Mouse (Mus musculus): ENCODE measurements around the gene Col13a1. TPM values are rescaled to one million over a fixed set of nuclear protein-coding genes. Genes with fewer than 3 reads are reported as not detected.
A peak's percentile ranks its signal among the peaks of the same experiment; 100 is the strongest.

Gene Col13a1
- polyA plus RNA-seq, 1 experiment from 2014 or later = 1.2 TPM

DNA sequence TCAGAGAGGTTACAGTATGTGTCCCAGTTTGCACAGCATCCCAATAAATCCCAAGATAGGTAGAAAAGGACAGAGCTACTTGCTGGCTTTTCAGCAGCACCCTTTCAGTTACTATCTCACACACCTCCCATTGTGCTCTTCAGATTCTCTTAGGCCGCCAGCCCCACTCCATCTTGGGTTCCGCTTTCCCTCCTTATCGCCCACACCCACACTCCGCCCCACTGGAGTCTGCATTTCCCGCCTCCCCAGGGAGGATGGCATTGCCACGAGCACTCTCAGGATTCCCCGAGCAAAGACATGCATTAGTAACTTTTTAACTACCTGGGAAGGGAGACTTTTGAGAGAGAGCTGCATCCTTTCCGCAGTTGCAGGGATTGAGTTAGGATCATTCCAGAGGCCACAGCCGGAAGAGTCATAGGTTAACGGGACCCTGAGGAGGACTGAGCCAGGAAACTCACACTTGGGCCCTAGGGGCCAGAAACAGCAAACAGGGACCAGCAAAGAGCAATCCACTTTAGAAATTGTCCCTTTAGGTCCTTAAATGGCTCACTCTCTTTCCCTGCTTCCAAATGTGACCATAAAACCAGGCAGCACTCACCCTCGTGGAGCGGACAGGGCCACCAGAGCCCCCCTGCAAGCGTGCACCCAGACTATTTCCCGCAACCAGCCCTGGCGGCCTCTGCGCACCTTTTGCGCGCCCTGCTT lies 1.4 kb downstream of the Col13a1 start:
- Histone ChIP-seq H3K4me1 (replicated peaks; ENCODE audit: control insufficient read depth, insufficient read depth, low read length) (peaks cover 8% of the 10 kb centered on the region; the same call in 1 of the 2 replicates), H3K9me3 (ENCODE audit: control insufficient read depth, low read length) (no peaks in the 10 kb centered on the region)
- no peak for ATAC-seq (replicated peaks; ENCODE audit: low FRiP score)

DNA sequence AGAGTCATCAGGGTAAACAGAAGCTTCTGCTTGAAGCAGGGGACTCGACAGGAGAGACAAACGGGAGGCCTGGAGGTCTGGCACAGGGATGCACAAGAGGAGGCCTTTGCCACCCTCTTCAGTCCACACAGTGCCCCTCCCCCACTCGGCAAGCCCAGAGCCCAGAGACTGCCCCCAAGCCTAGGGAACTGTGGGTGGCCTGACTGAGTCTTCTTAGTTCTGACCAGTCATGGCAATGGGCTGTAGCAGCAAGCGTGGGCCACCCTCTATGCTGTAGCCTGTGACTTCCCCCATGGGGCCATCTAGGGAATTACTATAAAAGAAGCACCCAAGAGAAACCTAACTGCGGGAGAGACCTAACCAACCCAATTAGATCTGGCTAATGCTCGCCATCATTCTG lies 1.9 kb downstream of the Col13a1 start:
- WGBS = 6% methylated on average over 6 of the region's 6 CpGs
- no peak overlapping the region for H3K27ac ChIP-seq (ENCODE audit: low read depth, low read length)

More for the DNA sequence above, 1.4 kb downstream of the Col13a1 start:
- Histone ChIP-seq H3K9ac (ENCODE audit: low read length) (no peak overlapping the region; the same call in 1 of the 2 replicates), H3K4me2 (ENCODE audit: low read depth, low read length, severe bottlenecking) (peak overlapping the region; percentile 58), H3K27me3 (ENCODE audit: control insufficient read depth, insufficient read depth, low read length) (peaks cover 48% of the 10 kb centered on the region), H3K36me3 (ENCODE audit: control insufficient read depth, insufficient read depth, low read length) (no peaks in the 10 kb centered on the region), H3K27ac (ENCODE audit: low read depth, low read length) (no peak overlapping the region), H3K4me3 (ENCODE audit: low read depth, low read length) (peak overlapping the region; percentile 36)
- no peak for DNase-seq (ENCODE audit: low spot score)
- WGBS = 5% methylated on average over 18 of the region's 18 CpGs

DNA sequence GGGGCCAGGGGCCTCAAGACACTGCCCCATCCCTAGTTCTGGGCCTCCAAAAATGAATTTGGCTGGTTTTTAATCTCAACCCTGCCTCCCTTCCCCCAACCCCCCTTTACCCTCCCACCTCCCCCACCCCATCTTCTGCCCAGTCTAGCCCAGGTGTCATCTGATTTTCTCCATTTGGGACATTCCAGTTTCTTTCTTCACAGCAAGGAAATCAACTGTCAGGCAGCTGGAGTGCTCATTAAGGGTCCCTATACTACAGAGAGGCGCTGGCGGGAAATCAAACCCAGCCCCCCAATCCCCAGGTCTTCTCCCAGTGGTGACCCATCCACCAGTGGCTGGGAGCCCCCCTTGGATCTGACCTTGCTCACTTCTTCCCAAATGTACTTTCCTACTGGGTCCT lies 4.3 kb downstream of the Col13a1 start:
- no peak overlapping the region for H3K9ac ChIP-seq (ENCODE audit: low read length)
- no peaks in the 10 kb centered on the region for H3K36me3 ChIP-seq (ENCODE audit: control insufficient read depth, insufficient read depth, low read length)
- DNase-seq (ENCODE audit: low spot score) = no peak
- WGBS = 59% methylated on average over 2 of the region's 2 CpGs
- peaks cover 8% of the 10 kb centered on the region; the same call in 1 of the 2 replicates for H3K4me1 ChIP-seq (replicated peaks; ENCODE audit: control insufficient read depth, insufficient read depth, low read length)
- no peaks in the 10 kb centered on the region for H3K9me3 ChIP-seq (ENCODE audit: control insufficient read depth, low read length)
- no peak overlapping the region for H3K27ac ChIP-seq (ENCODE audit: low read depth, low read length)
- no peak for ATAC-seq (replicated peaks; ENCODE audit: low FRiP score)
- no peak overlapping the region for H3K4me3 ChIP-seq (ENCODE audit: low read depth, low read length)
- no peak overlapping the region for H3K4me2 ChIP-seq (ENCODE audit: low read depth, low read length, severe bottlenecking)
- peaks cover 40% of the 10 kb centered on the region for H3K27me3 ChIP-seq (ENCODE audit: control insufficient read depth, insufficient read depth, low read length)

More for the DNA sequence above, 1.9 kb downstream of the Col13a1 start:
- Histone ChIP-seq H3K4me2 (ENCODE audit: low read depth, low read length, severe bottlenecking) (no peak overlapping the region), H3K9ac (ENCODE audit: low read length) (no peak overlapping the region), H3K36me3 (ENCODE audit: control insufficient read depth, insufficient read depth, low read length) (no peaks in the 10 kb centered on the region), H3K9me3 (ENCODE audit: control insufficient read depth, low read length) (no peaks in the 10 kb centered on the region), H3K4me3 (ENCODE audit: low read depth, low read length) (peak overlapping the region; percentile 5; the same call in 1 of the 2 replicates), H3K4me1 (replicated peaks; ENCODE audit: control insufficient read depth, insufficient read depth, low read length) (peaks cover 8% of the 10 kb centered on the region; the same call in 1 of the 2 replicates), H3K27me3 (ENCODE audit: control insufficient read depth, insufficient read depth, low read length) (peaks cover 48% of the 10 kb centered on the region)
- DNase-seq (ENCODE audit: low spot score) (peak; percentile 56), ATAC-seq (replicated peaks; ENCODE audit: low FRiP score) (no peak; the same call in 1 of the 2 replicates)

DNA sequence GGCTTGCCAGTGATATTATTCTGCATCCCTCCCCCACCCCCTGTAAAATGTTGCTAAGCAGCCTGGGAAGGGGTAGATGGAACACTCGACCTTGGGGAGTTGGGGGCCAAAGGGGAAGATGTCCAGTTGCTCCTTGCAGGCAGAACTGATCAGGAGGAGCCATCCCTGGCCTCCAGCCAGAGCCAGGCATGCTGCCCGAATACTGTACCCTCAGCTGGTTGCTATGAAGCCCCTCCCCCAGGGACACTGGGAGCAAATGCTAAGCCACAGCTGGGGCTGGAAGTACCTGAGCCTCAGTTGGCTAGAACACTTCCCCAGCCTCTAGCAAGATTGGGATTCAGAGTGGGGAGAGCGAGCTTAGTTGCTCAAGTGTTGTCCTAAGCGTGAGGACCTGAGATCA lies 6.9 kb downstream of the Col13a1 start:
- ATAC-seq (replicated peaks; ENCODE audit: low FRiP score) = no peak
- H3K9me3 ChIP-seq (ENCODE audit: control insufficient read depth, low read length) = no peaks in the 10 kb centered on the region
- H3K4me2 ChIP-seq (ENCODE audit: low read depth, low read length, severe bottlenecking) = no peak overlapping the region
- no peaks in the 10 kb centered on the region for H3K4me1 ChIP-seq (replicated peaks; ENCODE audit: control insufficient read depth, insufficient read depth, low read length)
- 27% methylated on average over 4 of the region's 4 CpGs for WGBS
- H3K27me3 ChIP-seq (ENCODE audit: control insufficient read depth, insufficient read depth, low read length) = peaks cover 15% of the 10 kb centered on the region
- no peak overlapping the region for H3K27ac ChIP-seq (ENCODE audit: low read depth, low read length)
- no peak overlapping the region for H3K4me3 ChIP-seq (ENCODE audit: low read depth, low read length)
- no peaks in the 10 kb centered on the region for H3K36me3 ChIP-seq (ENCODE audit: control insufficient read depth, insufficient read depth, low read length)
- no peak for DNase-seq (ENCODE audit: low spot score)
- no peak overlapping the region for H3K9ac ChIP-seq (ENCODE audit: low read length)

DNA sequence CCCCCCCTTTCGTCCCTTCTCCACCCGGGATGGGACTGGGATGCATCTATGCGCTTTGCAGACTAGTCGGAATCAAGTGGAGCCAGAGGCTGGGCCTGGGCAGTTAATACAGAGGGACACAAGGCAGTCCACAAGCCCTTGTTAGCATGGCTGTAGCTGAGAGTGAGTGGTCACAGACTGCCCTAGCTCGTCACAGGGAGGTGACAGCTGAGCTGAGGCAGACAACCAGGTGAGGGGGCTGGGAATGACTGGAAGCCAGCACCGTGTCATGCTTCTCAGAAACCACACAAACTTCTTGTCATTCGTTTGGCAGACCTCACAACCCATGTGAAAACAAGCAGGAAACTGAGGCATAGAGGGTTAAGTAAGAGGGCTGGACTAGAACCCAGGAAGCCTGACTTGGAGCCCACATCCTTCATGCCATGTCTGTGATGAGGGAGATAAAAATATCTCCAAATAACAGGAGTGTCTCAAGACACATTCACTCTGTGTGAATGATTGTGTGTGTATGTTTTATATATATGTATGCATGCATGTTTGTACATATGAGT lies 10.8 kb downstream of the Col13a1 start:
- ATAC-seq (replicated peaks; ENCODE audit: low FRiP score) = no peak

DNA sequence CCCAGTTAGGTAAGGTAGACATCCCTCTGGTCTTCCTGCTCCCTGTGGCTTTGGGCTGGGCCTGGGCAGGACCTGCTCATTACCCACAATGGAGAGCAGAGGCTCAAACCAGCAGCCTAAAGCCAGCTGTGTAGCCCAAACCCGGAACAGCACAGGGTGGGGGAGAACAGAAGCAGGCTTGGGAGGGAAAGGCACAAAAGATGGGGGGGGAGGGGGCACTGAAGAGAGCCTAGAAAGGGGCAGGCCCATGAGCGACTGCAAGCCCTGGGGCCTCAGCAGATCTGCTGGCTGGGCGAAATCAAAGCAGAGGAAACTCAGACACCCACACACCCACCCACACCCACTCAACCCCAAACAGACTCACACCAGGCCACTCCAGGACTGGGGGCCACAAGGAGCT lies 11.7 kb downstream of the Col13a1 start:
- WGBS = 51% methylated on average over 3 of the region's 3 CpGs
- no peak overlapping the region for H3K9ac ChIP-seq (ENCODE audit: low read length)
- no peak overlapping the region for H3K27ac ChIP-seq (ENCODE audit: low read depth, low read length)

More for the DNA sequence above, 10.8 kb downstream of the Col13a1 start:
- H3K4me1 ChIP-seq (replicated peaks; ENCODE audit: control insufficient read depth, insufficient read depth, low read length) = 0 out of 2 replicates have a peak, but pooled peaks cover 2% of the 10 kb centered on the region
- no peak overlapping the region for H3K27ac ChIP-seq (ENCODE audit: low read depth, low read length)
- H3K9ac ChIP-seq (ENCODE audit: low read length) = no peak overlapping the region
- 77% methylated on average over 7 of the region's 7 CpGs for WGBS
- DNase-seq (ENCODE audit: low spot score) = no peak
- H3K36me3 ChIP-seq (ENCODE audit: control insufficient read depth, insufficient read depth, low read length) = no peaks in the 10 kb centered on the region
- H3K9me3 ChIP-seq (ENCODE audit: control insufficient read depth, low read length) = no peaks in the 10 kb centered on the region
- H3K4me2 ChIP-seq (ENCODE audit: low read depth, low read length, severe bottlenecking) = no peak overlapping the region
- H3K4me3 ChIP-seq (ENCODE audit: low read depth, low read length) = no peak overlapping the region
- no peaks in the 10 kb centered on the region for H3K27me3 ChIP-seq (ENCODE audit: control insufficient read depth, insufficient read depth, low read length)

DNA sequence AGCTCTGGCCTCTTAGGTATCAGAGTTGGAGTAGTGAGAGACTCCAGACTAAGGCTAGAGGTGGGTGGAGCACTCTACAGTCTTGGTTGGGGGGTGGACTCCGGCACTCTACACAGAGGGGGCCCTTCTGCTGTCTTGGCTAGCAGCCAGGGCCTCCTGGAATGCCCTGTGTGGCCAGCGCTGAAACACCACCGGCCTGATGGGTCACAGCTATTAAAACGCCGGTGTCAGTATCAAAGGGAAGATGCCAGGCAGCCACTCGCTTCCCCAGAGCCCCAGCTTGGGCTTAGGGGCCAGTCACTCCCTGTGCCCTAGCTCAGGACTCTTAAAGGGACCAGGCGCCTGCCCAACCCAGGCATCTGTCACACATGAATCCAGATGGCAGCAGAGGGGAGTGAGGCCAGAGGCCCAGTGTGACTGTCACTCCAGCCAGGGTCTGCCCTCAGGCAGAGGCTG lies 13.5 kb downstream of the Col13a1 start:
- 0 out of 2 replicates have a peak, but pooled peaks cover 2% of the 10 kb centered on the region for H3K4me1 ChIP-seq (replicated peaks; ENCODE audit: control insufficient read depth, insufficient read depth, low read length)
- H3K9me3 ChIP-seq (ENCODE audit: control insufficient read depth, low read length) = no peaks in the 10 kb centered on the region
- DNase-seq (ENCODE audit: low spot score) (no peak), ATAC-seq (replicated peaks; ENCODE audit: low FRiP score) (no peak)
- H3K4me2 ChIP-seq (ENCODE audit: low read depth, low read length, severe bottlenecking) = no peak overlapping the region
- H3K36me3 ChIP-seq (ENCODE audit: control insufficient read depth, insufficient read depth, low read length) = no peaks in the 10 kb centered on the region
- no peaks in the 10 kb centered on the region for H3K27me3 ChIP-seq (ENCODE audit: control insufficient read depth, insufficient read depth, low read length)
- no peak overlapping the region for H3K9ac ChIP-seq (ENCODE audit: low read length)
- no peak overlapping the region for H3K4me3 ChIP-seq (ENCODE audit: low read depth, low read length)
- 43% methylated on average over 7 of the region's 7 CpGs for WGBS
- H3K27ac ChIP-seq (ENCODE audit: low read depth, low read length) = no peak overlapping the region

More for the DNA sequence above, 11.7 kb downstream of the Col13a1 start:
- Histone ChIP-seq H3K4me2 (ENCODE audit: low read depth, low read length, severe bottlenecking) (no peak overlapping the region), H3K4me1 (replicated peaks; ENCODE audit: control insufficient read depth, insufficient read depth, low read length) (0 out of 2 replicates have a peak, but pooled peaks cover 2% of the 10 kb centered on the region), H3K27me3 (ENCODE audit: control insufficient read depth, insufficient read depth, low read length) (no peaks in the 10 kb centered on the region), H3K4me3 (ENCODE audit: low read depth, low read length) (no peak overlapping the region), H3K9me3 (ENCODE audit: control insufficient read depth, low read length) (no peaks in the 10 kb centered on the region), H3K36me3 (ENCODE audit: control insufficient read depth, insufficient read depth, low read length) (no peaks in the 10 kb centered on the region)
- DNase-seq (ENCODE audit: low spot score) = no peak
- no peak for ATAC-seq (replicated peaks; ENCODE audit: low FRiP score)

DNA sequence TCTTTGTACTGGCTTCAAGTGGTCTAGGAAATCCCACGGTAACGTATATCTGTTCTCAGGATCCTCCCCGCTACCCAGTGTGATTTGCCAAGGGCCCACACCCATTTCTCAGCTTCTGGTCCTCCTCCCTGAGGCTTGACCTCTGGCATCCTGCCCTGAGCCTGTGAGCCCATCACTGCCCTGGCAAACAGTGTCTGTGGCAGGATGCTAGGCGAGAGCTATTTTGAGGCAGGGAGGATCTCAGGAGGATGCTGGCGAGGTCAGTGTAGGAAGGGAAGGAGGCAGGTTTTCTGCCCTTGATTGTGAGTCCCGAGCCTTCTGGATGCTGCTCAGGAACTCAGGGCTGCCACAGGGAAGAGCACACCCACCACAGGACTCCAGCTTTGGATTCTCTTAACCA lies 22.2 kb downstream of the Col13a1 start:
- Histone ChIP-seq H3K9me3 (ENCODE audit: control insufficient read depth, low read length) (no peaks in the 10 kb centered on the region), H3K36me3 (ENCODE audit: control insufficient read depth, insufficient read depth, low read length) (no peaks in the 10 kb centered on the region), H3K9ac (ENCODE audit: low read length) (no peak overlapping the region), H3K4me3 (ENCODE audit: low read depth, low read length) (no peak overlapping the region), H3K27ac (ENCODE audit: low read depth, low read length) (no peak overlapping the region), H3K27me3 (ENCODE audit: control insufficient read depth, insufficient read depth, low read length) (no peaks in the 10 kb centered on the region), H3K4me1 (replicated peaks; ENCODE audit: control insufficient read depth, insufficient read depth, low read length) (no peaks in the 10 kb centered on the region), H3K4me2 (ENCODE audit: low read depth, low read length, severe bottlenecking) (no peak overlapping the region)
- DNase-seq (ENCODE audit: low spot score) = no peak
- ATAC-seq (replicated peaks; ENCODE audit: low FRiP score) = no peak
- 80% methylated on average over 6 of the region's 6 CpGs for WGBS

All from forebrain, embryonic 11.5 days (tissue).